Mouse (Mus musculus): ENCODE measurements around the gene Sdad1. TPM values are rescaled to one million over a fixed set of nuclear protein-coding genes. Genes with fewer than 3 reads are reported as not detected.

The Sdad1 gene
- total RNA-seq, 2 experiments from 2014 or later, result 15.6 to 18.0 TPM

- DNase-seq, result no peak
- intact Hi-C loops (cut with DNase I), result loop anchor here (10.0 kb wide), 1 partner anchor 177 kb away; no protein-coding TSS in a partner anchor
Observed at GRCm38 (mm10) chr5:92318119-92318518, 7.8 kb upstream of the Sdad1 start.

DNA sequence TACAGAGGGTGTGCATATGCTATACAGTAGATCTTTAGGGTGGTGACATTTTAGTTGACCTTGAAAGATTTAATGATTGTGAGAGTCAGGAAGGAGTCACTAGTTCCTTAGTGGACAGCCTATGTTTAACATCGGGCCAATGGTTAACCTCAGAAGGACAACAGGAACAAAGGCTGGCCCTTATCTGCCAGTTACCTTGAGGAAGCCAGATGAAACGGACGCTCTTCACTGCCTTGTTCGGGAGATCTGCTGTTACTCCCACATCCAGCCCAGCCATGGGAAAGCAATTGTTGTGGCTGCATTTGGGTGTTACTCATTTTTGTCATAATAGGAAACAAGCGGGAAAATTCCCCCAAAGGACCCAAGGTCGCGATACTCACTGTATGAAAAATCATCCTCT, 3.5 kb upstream of the Sdad1 start:
- intact Hi-C loops (cut with DNase I), result loop anchor here (1.0 to 10.0 kb wide), 2 partner anchors 64 to 181 kb away; no protein-coding TSS in a partner anchor
- DNase-seq, result peak; percentile 20 to 22

DNA sequence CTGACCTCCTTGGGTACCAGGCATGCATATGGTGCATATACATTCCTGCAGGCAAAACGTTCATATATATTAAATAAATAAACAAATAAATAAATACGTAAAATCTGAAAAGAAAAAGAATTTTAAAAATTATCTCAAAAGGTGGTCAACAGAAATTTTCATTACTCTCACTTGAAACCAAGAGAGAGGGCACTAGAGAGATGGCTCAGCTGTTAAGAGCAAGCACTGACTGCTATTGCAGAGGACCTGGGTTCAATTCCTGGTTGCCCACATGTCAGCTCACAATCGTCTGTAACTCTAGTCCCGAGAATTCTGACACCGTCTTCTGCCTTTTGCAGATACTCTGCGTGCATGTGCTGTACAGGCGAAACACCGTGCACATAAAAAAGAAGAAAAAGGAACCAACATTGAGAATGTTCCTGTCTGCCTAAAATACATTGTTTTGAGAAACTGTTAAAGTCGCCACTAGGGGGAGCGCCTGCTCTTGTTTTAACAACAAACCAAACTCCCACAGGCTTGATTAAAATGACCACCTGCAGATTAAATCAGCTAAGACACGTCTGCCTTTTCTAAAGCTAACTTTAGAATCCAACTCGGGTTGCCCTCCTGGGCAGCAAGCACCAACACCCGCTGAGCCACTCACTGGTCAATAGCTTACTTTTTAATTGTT, 1.9 kb upstream of the Sdad1 start:
- peak; percentile 87 to 94 for DNase-seq
- intact Hi-C loops (cut with DNase I), result loop anchor here (1.0 to 10.0 kb wide), 2 partner anchors 69 to 183 kb away; no protein-coding TSS in a partner anchor

- no peak for DNase-seq
- intact Hi-C loops (cut with DNase I), result no loop called here
Observed at GRCm38 (mm10) chr5:92304291-92304690, 6.0 kb downstream of the Sdad1 start.

DNA sequence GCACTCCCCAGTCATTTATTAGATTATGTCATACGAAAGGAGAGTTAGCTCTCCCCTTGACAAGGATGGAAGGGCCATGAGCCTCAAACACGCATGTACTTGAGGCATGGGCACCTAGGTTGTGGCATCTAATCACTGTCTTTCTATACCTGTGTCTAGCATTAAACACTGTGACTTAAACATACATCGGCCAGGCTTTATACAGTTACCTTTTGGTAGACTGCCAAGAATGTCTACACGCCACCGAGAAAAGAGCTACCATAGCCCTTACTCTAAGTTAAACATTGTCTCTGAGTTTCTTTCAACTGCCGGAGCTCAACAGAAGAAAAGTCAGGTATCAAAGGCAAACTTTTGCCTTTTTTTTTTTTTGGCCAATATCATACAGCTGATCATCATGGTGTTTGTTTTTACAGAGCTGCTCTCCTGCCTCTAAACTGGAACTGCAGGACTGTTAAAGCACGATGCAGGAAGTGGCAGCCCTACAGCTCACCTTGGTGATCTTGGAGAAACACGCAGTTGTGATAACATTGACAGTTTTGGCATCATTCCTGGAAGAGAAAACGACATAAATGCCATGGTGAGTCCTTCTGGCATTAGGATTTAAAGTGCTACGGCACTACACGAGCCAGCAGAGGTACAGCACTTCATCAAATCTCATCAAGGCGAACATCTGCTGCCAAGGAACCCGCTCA, 8.0 kb downstream of the Sdad1 start:
- DNase-seq, result peak; percentile 29 to 47

GRCm38 (mm10) chr5:92294525-92294924, 15.8 kb downstream of the Sdad1 start:
- DNase-seq, result no peak
- intact Hi-C loops (cut with DNase I), result no loop called here

More for the DNA sequence above, 8.0 kb downstream of the Sdad1 start:
- intact Hi-C loops (cut with DNase I), result no loop called here

- intact Hi-C loops (cut with DNase I), result no loop called here
Observed at GRCm38 (mm10) chr5:92291652-92292414, 18.4 kb downstream of the Sdad1 start.

GRCm38 (mm10) chr5:92287840-92288239, 22.4 kb downstream of the Sdad1 start:
- intact Hi-C loops (cut with DNase I), result no loop called here
- DNase-seq, result no peak

More at GRCm38 (mm10) chr5:92291652-92292414, 18.4 kb downstream of the Sdad1 start:
- no peak for DNase-seq

GRCm38 (mm10) chr5:92283107-92283506, 27.2 kb downstream of the Sdad1 start:
- DNase-seq, result no peak
- intact Hi-C loops (cut with DNase I), result no loop called here

- DNase-seq, result peak; percentile 71 to 80
- intact Hi-C loops (cut with DNase I), result no loop called here
Observed at GRCm38 (mm10) chr5:92282571-92282970, 27.7 kb downstream of the Sdad1 start.

DNA sequence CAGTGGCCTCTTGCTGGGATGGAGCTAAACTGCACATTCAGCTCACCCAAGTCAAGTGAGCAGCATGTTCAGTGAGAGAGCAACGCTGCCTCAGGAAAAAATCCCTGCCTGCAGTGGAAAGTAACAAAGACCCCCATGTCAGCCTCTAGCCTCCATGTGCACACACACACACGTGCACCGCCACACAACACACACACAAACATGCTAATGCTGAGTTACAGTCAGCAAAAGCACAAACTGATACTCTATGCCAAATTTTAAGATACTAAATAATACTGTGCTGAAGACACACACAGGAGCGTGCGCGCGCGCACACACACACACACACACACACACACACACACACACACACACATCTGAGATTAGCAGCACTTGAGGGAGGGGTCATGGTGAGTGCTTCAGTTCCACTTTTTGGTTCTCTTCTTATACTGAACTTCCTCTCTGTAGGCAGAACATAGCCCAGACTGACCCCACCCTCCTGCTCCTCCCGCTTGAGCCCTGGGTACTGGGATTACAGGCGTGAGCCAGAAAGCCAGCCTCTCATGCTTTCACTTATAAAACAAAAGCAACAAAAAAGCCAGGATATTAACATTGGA, 31.2 kb downstream of the Sdad1 start:
- peak; percentile 15 to 17 for DNase-seq
- intact Hi-C loops (cut with DNase I), result no loop called here

- DNase-seq, result peak; percentile 89 to 93
- intact Hi-C loops (cut with DNase I), result no loop called here
Observed at GRCm38 (mm10) chr5:92277437-92278394, 32.6 kb downstream of the Sdad1 start, which contains the start of gene Naaa. Gene Naaa (minus strand): TSS chr5:92278170.

DNA sequence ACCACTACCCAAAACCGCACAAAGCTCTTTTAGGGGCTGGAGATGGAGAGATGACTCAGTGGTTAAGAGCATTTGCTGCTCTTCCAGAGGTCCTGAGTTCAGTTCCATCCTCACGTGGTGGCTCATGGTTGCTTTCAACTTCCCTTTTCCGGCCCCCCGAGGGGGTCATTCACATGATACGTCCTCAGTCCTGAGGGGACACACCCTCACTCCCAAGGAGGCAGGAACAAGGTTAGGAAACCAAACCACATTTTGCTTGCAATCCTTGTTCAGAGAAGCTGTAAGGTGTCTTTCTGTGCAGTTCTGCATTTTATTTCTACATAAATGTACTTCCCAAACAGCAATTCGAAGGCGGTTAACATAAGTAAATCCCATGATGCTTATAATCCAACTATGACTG, 39.8 kb downstream of the Sdad1 start:
- no peak for DNase-seq
- intact Hi-C loops (cut with DNase I), result no loop called here

GRCm38 (mm10) chr5:92263761-92264359, 46.4 kb downstream of the Sdad1 start:
- intact Hi-C loops (cut with DNase I), result no loop called here
- DNase-seq, result peak; percentile 80 to 83

DNA sequence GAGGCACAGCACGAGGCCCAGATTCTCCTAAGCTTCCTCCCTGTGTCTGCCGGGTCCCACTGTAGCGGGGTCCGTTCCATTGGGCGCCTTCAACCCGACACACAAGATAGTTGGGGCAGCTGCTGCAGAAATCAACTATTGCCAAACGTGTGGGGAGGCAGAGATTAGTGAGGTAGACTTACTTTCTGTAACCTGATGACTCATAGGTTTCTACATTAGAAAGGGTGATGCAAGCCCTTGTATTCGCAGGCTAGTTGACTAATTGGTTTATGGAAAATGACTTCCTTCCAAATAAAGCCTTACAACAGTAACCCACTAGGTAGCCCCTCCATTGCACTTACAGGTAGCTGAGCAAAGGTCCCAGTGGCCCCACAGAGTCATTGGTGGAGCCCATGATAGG, 47.6 kb downstream of the Sdad1 start:
- intact Hi-C loops (cut with DNase I), result no loop called here
- no peak for DNase-seq

DNA sequence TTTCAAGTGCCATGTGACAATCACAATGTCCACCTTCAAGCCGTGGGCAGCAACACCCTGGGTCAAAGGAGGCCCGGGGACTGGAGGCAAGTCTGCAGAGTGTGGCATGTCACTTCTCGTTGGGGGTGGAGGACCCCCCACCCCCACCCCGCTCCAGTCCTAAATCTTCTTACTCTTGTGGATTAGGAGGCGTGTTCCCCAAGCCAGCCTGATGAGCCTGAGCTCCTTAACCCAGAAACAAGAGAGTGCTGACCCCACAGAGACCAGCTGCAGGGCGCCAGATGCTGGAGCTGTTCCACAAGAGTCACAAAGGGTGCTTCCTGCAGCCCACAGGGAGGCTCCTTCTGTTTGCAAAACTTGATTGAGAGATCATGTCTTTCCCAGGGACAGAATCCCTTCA, 54.1 kb downstream of the Sdad1 start, which contains the start of gene Ppef2:
Ppef2 (minus strand) TSS at position 61 of the 400 bp plus-strand sequence.
- DNase-seq, result no peak
- intact Hi-C loops (cut with DNase I), result no loop called here

- intact Hi-C loops (cut with DNase I), result no loop called here
- no peak for DNase-seq
Observed at GRCm38 (mm10) chr5:92254476-92254875, 55.8 kb downstream of the Sdad1 start.

DNA sequence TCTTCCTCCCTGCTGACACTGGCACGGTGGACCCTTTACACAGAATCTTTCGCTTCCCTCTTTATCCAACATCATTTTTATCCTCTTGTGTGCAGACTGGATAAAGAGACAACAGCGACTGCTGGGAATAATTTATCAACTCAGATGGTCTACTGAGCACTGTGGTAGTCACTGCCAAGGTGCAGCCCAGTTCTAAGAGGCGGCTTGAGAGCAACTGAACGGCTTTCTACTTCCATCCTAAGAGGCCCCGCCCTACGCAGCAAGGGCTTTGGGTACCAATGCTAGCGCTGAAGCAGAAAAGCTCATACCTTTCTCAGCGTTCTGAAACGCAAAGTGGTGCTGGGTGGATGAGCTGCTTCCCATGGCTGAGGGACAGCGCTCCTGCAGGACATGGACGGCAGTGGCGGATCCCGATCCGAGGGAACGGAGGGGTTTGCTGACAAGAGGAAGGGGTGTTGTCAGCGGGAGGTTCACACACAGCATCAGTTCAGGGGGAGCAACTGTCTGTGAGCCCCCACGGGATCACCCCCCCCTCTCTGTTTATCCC, 57.4 kb downstream of the Sdad1 start:
- no peak for DNase-seq
- intact Hi-C loops (cut with DNase I), result no loop called here

DNA sequence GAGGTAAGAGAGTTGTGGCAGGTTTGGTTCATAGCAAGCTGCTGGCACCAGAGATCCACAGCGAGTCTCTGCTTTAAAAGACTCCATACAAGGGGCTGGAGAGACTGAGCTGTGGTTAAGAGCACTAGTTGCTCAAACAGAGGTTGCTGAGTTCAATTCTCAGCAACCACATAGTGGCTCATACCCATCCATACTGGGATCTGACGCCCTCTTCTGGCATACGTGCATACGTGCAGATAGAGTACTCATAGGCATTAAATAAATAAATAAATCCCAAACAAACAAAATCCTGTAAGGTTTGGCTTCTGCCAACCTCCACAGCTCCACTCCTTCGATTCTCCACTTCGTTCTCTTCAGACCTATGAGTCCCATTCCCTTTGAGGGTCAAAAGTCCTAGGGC, 58.2 kb downstream of the Sdad1 start:
- DNase-seq, result no peak
- intact Hi-C loops (cut with DNase I), result no loop called here

Measured in heart, postnatal 10 days (tissue).